Mouse (Mus musculus) forebrain, embryonic 16.5 days (tissue): ENCODE measurements around the gene Nkx2-3. TPM values are rescaled to one million over a fixed set of nuclear protein-coding genes. Genes with fewer than 3 reads are reported as not detected.

ENCODE experiments used
- ATAC-seq: fragments of 200-750 bp; cut with Nextera tagmentation; 2 replicates; pipeline ENCODE4 v1.8.0; 2017; ENCODE audit warnings: mild to moderate bottlenecking, moderate library complexity
- H3K27ac ChIP-seq: fragments of 300-500 bp; sonication (generic); 2 replicates; pipeline ENCODE4 v1.5.1; 2014; ENCODE audit warnings: low read length, control low read depth
- H3K27me3 ChIP-seq: fragments of 300-500 bp; sonication (generic); replicated peaks from 2 replicates; pipeline ENCODE4 v1.6.1; 2014; ENCODE audit warnings: low read length; ENCODE audit not compliant: control insufficient read depth, insufficient read depth
- H3K36me3 ChIP-seq: fragments of 300-500 bp; sonication (generic); 2 replicates; pipeline ENCODE4 v1.6.1; 2014; ENCODE audit not compliant: control insufficient read depth, insufficient read depth
- H3K4me1 ChIP-seq: fragments of 300-500 bp; sonication (generic); replicated peaks from 2 replicates; pipeline ENCODE4 v1.6.1; 2014; ENCODE audit warnings: low read length; ENCODE audit not compliant: control insufficient read depth, insufficient read depth
- H3K4me2 ChIP-seq: fragments of 300-500 bp; sonication (generic); 2 replicates; pipeline ENCODE4 v1.6.1; 2014; ENCODE audit warnings: mild to moderate bottlenecking, low read length, control low read depth
- H3K4me3 ChIP-seq: fragments of 300-500 bp; sonication (generic); replicated peaks from 2 replicates; pipeline ENCODE4 v1.5.1; 2014; ENCODE audit warnings: mild to moderate bottlenecking, low read length, control low read depth
- H3K9ac ChIP-seq: fragments of 300-500 bp; sonication (generic); replicated peaks from 2 replicates; pipeline ENCODE4 v1.6.1; 2014; ENCODE audit warnings: low read depth, low read length, control low read depth
- H3K9me3 ChIP-seq: fragments of 300-500 bp; sonication (generic); 2 replicates; pipeline ENCODE4 v1.6.1; 2016; ENCODE audit warnings: low read length; ENCODE audit not compliant: control insufficient read depth
- WGBS: fragments of 180-500 bp; shearing (Covaris S2); extraction: QIAGEN DNeasy Blood & Tissue Kit; methylation state at CpG from one replicate; pipeline ENCODE4 v1.1.7; 2014; 5-methylcytosine and 5-hydroxymethylcytosine counted together
- polyA plus RNA-seq: library from polyadenylated mRNA; unstranded; fragments of >200 nt; fragmentation: Nextera tagmentation; extraction: Ambion mirVana; gene quantifications from 2 replicates; pipeline ENCODE4 v1.2.1, GENCODE M21; 2015

Nkx2-3 gene
- 2.2 and 2.7 TPM in 2 replicates for polyA plus RNA-seq

GRCm38 (mm10) chr19:43612051-43612450 lies at the start of gene Nkx2-3:
Nkx2-3 (plus strand) TSS chr19:43612325.
- peaks cover 34% of the 10 kb centered on the region for H3K4me1 ChIP-seq
- peak within 1 kb of the TSS; percentile 33 for H3K4me3 ChIP-seq
- WGBS, result under 1% methylated on average over 24 of the region's 24 CpGs
- peaks cover 38% of the 10 kb centered on the region for H3K27me3 ChIP-seq
- H3K9ac ChIP-seq, result no peak within 1 kb of the TSS; the same call in 1 of the 2 replicates
- ATAC-seq, result peak; percentile 45
- peak within 1 kb of the TSS; percentile 42 for H3K4me2 ChIP-seq
- no peak within 1 kb of the TSS for H3K27ac ChIP-seq
- H3K36me3 ChIP-seq, result no peaks in the 10 kb centered on the region
- H3K9me3 ChIP-seq, result no peaks in the 10 kb centered on the region

DNA sequence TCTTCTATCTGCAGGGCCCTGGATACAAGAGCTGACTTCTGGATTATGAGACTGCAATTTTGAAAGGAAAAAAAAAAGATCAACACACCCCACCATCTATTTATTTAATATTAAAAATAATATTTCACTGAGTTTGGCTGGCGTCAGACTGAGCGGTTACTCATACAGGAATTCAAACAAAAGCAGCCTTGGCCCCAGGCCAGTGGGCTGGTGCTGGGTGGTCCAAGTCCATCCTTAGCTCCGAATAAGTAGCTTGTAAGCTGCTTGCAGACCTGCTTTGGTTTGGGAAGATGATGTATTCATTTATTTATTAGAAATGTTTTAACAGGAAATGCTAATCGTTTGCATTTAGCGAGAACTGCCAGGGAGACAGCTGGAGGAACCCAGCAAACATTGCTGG lies 49.0 kb upstream of the Nkx2-3 start:
- WGBS, result 45% methylated on average over 5 of the region's 5 CpGs
- Histone ChIP-seq H3K4me3 (no peak overlapping the region), H3K27me3 (no peaks in the 10 kb centered on the region), H3K9ac (no peak overlapping the region), H3K9me3 (no peaks in the 10 kb centered on the region), H3K27ac (no peak overlapping the region), H3K36me3 (no peaks in the 10 kb centered on the region), H3K4me1 (no peaks in the 10 kb centered on the region), H3K4me2 (no peak overlapping the region)
- no peak for ATAC-seq

DNA sequence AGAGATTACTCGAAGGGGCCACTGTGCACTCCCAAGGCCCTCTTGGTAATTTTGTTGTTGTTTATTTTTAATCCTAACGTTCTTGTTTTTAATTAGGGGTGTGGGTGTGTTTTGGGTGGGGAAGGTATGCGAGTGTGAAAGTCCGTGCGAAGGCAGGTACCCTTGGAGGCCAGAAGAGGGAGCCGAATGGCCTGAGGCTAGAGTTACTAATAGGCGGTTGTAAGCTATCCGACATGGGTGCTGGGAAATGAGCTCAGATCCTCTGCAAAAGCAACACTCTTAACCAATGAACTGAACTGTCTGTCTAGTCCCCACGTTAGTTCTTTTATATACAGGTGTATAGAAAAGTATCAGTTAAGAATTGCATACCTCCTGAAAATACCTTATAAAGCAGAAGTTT lies 43.8 kb upstream of the Nkx2-3 start:
- ATAC-seq, result no peak
- Histone ChIP-seq H3K4me1 (peaks cover 4% of the 10 kb centered on the region; the same call in 1 of the 2 replicates), H3K27ac (no peak overlapping the region), H3K9me3 (no peaks in the 10 kb centered on the region), H3K4me2 (no peak overlapping the region), H3K27me3 (peaks cover 13% of the 10 kb centered on the region), H3K9ac (no peak overlapping the region), H3K4me3 (no peak overlapping the region), H3K36me3 (no peaks in the 10 kb centered on the region)
- WGBS, result 50% methylated on average over 9 of the region's 9 CpGs

DNA sequence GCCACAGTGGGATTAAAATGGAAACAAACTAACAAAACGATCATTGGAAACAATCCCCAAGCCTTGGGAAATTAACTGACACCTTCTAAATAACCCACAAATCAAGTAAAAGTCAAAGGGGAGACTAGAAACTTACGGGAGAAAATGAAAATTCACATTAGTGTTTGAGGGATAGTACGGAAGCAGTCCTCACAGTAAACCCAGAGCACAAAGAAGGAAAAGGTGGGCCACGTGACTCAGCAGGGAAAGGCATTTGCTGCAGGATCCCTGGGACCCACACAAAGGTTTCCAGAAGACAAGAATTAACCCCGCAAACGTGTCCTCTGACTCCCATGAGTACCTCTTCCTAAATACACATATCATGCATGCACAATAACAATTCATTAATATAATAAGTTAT lies 43.0 kb upstream of the Nkx2-3 start:
- ATAC-seq, result no peak
- peaks cover 14% of the 10 kb centered on the region for H3K27me3 ChIP-seq

GRCm38 (mm10) chr19:43570831-43571790 lies 41.0 kb upstream of the Nkx2-3 start:
- Histone ChIP-seq H3K9ac (peak overlapping the region; percentile 46), H3K4me1 (peaks cover 4% of the 10 kb centered on the region; the same call in 1 of the 2 replicates), H3K27ac (no peak overlapping the region), H3K27me3 (peaks cover 14% of the 10 kb centered on the region), H3K9me3 (no peaks in the 10 kb centered on the region), H3K36me3 (no peaks in the 10 kb centered on the region), H3K4me2 (peak overlapping the region; percentile 81), H3K4me3 (peak overlapping the region; percentile 49)
- peak; percentile 94 for ATAC-seq
- 13% methylated on average over 32 of the region's 32 CpGs for WGBS

More for the DNA sequence above, 43.0 kb upstream of the Nkx2-3 start:
- no peak overlapping the region for H3K4me2 ChIP-seq
- H3K36me3 ChIP-seq, result no peaks in the 10 kb centered on the region
- WGBS, result 48% methylated on average over 6 of the region's 6 CpGs
- H3K9me3 ChIP-seq, result no peaks in the 10 kb centered on the region
- peaks cover 4% of the 10 kb centered on the region; the same call in 1 of the 2 replicates for H3K4me1 ChIP-seq
- no peak overlapping the region for H3K4me3 ChIP-seq
- H3K9ac ChIP-seq, result no peak overlapping the region
- H3K27ac ChIP-seq, result no peak overlapping the region

- Histone ChIP-seq H3K9ac (no peak overlapping the region), H3K9me3 (no peaks in the 10 kb centered on the region), H3K4me3 (no peak overlapping the region), H3K4me2 (no peak overlapping the region), H3K36me3 (no peaks in the 10 kb centered on the region), H3K4me1 (no peaks in the 10 kb centered on the region), H3K27ac (no peak overlapping the region), H3K27me3 (peaks cover 40% of the 10 kb centered on the region)
- WGBS, result 80% methylated on average over 13 of the region's 13 CpGs
- ATAC-seq, result no peak
These were observed 32.9 kb upstream of the Nkx2-3 start for GRCm38 (mm10) chr19:43579081-43579796.

DNA sequence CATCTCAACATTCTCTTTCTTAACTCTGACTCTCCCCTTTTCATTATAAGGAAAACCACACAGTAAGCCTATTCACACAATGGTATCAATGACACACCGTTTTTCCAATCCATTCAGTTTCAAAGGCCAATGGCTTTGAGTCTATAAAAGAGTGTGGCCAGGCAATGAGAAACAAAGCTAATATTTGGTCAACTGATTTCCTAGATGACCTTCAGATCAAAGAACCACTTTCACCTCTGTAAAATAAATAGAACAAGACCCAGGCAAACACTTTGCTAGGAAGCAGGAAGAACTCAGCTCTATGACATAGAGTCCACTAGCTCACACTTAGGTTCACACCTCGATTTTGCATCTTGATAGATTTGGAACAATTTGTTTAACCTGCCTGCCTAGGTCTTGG lies 30.9 kb upstream of the Nkx2-3 start:
- H3K4me3 ChIP-seq, result no peak overlapping the region
- no peaks in the 10 kb centered on the region for H3K36me3 ChIP-seq
- peaks cover 56% of the 10 kb centered on the region for H3K27me3 ChIP-seq
- no peak for ATAC-seq
- no peaks in the 10 kb centered on the region for H3K4me1 ChIP-seq
- H3K27ac ChIP-seq, result no peak overlapping the region
- 54% methylated on average over 2 of the region's 2 CpGs for WGBS
- H3K9me3 ChIP-seq, result no peaks in the 10 kb centered on the region
- no peak overlapping the region for H3K4me2 ChIP-seq
- no peak overlapping the region for H3K9ac ChIP-seq

GRCm38 (mm10) chr19:43583192-43583591 lies 28.9 kb upstream of the Nkx2-3 start:
- 7% methylated on average over 4 of the region's 4 CpGs for WGBS
- Histone ChIP-seq H3K4me2 (no peak overlapping the region), H3K4me1 (no peaks in the 10 kb centered on the region), H3K4me3 (no peak overlapping the region), H3K9me3 (no peaks in the 10 kb centered on the region), H3K9ac (no peak overlapping the region), H3K36me3 (no peaks in the 10 kb centered on the region), H3K27ac (no peak overlapping the region), H3K27me3 (peaks cover 65% of the 10 kb centered on the region)
- ATAC-seq, result no peak

GRCm38 (mm10) chr19:43583595-43583994 lies 28.5 kb upstream of the Nkx2-3 start:
- no peak overlapping the region for H3K4me2 ChIP-seq
- H3K9me3 ChIP-seq, result no peaks in the 10 kb centered on the region
- H3K9ac ChIP-seq, result no peak overlapping the region

More at GRCm38 (mm10) chr19:43583595-43583994, 28.5 kb upstream of the Nkx2-3 start:
- WGBS, result 3% methylated on average over 17 of the region's 17 CpGs
- no peak for ATAC-seq
- no peak overlapping the region for H3K4me3 ChIP-seq
- peaks cover 65% of the 10 kb centered on the region for H3K27me3 ChIP-seq
- H3K36me3 ChIP-seq, result no peaks in the 10 kb centered on the region
- H3K4me1 ChIP-seq, result no peaks in the 10 kb centered on the region
- H3K27ac ChIP-seq, result no peak overlapping the region
